Mouse (Mus musculus) heart, embryonic 14.5 days (tissue): ENCODE data around the gene Tnni3k. TPM values are rescaled to one million over a fixed set of nuclear protein-coding genes. Genes with fewer than 3 reads are reported as not detected.
A peak's percentile ranks its signal among the peaks of the same experiment; 100 is the strongest.

Experiments
- ATAC-seq: fragments of 200-750 bp; cut with Nextera tagmentation; 2 replicates; pipeline ENCODE4 v1.8.0; 2017; ENCODE audit warnings: low read depth, moderate TSS enrichment; ENCODE audit not compliant: insufficient number of reproducible peaks, insufficient read depth, low FRiP score
- H3K27ac ChIP-seq, 2 experiments: fragments of 200-500 bp in 1 of 2; fragments of 300-500 bp in 1 of 2; sonication (generic) in 1 of 2; replicated peaks in 1 of 2; 2 replicates each; pipeline ENCODE4 v1.5.1; 2012 to 2014; ENCODE audit warnings: low read depth in 2 of 2, low read length in 2 of 2, control low read depth in 1 of 2, mild to moderate bottlenecking in 1 of 2, mixed read lengths in 1 of 2; ENCODE audit not compliant: control insufficient read depth in 1 of 2, insufficient read depth in 1 of 2
- H3K27me3 ChIP-seq: fragments of 300-500 bp; sonication (generic); 2 replicates; pipeline ENCODE4 v1.6.1; 2014; ENCODE audit warnings: mild to moderate bottlenecking, low read length, control low read depth; ENCODE audit not compliant: control insufficient read depth, insufficient read depth
- H3K36me3 ChIP-seq: fragments of 300-500 bp; sonication (generic); 2 replicates; pipeline ENCODE4 v1.6.1; 2014; ENCODE audit warnings: mild to moderate bottlenecking, control low read depth, low read length, mixed read lengths; ENCODE audit not compliant: control insufficient read depth, insufficient read depth
- H3K4me1 ChIP-seq, 2 experiments: fragments of 200-500 bp in 1 of 2; fragments of 300-500 bp in 1 of 2; sonication (generic) in 1 of 2; 2 replicates each; pipeline ENCODE4 v1.6.1; 2012 to 2014; ENCODE audit warnings: low read length in 2 of 2, control low read depth in 1 of 2, mixed read lengths in 1 of 2; ENCODE audit not compliant: control insufficient read depth in 2 of 2, insufficient read depth in 2 of 2
- H3K4me2 ChIP-seq: fragments of 300-500 bp; sonication (generic); 2 replicates; pipeline ENCODE4 v1.6.1; 2014; ENCODE audit warnings: mild to moderate bottlenecking, low read length
- H3K4me3 ChIP-seq, 2 experiments: fragments of 200-500 bp in 1 of 2; fragments of 300-500 bp in 1 of 2; sonication (generic) in 1 of 2; 2 replicates each; pipeline ENCODE4 v1.5.1; 2012 to 2014; ENCODE audit warnings: low read length in 2 of 2, mild to moderate bottlenecking in 2 of 2, control low read depth in 1 of 2, low read depth in 1 of 2, moderate library complexity in 1 of 2; ENCODE audit not compliant: control insufficient read depth in 1 of 2, insufficient read depth in 1 of 2
- H3K9ac ChIP-seq: fragments of 300-500 bp; sonication (generic); 2 replicates; pipeline ENCODE4 v1.6.1; 2014; ENCODE audit warnings: mild to moderate bottlenecking, low read length
- H3K9me3 ChIP-seq: fragments of 300-500 bp; sonication (generic); 2 replicates; pipeline ENCODE4 v1.6.1; 2016; ENCODE audit warnings: low read length, control low read depth; ENCODE audit not compliant: control insufficient read depth
- WGBS: fragments of 180-500 bp; shearing (Covaris S2); extraction: QIAGEN DNeasy Blood & Tissue Kit; methylation state at CpG from one replicate; pipeline ENCODE4 v1.1.7; 2014; 5-methylcytosine and 5-hydroxymethylcytosine counted together
- polyA plus RNA-seq: library from polyadenylated mRNA; unstranded; fragments of >200 nt; fragmentation: Nextera tagmentation; extraction: Ambion mirVana; gene quantifications from 2 replicates; pipeline ENCODE4 v1.2.1, GENCODE M21; 2014

Gene Tnni3k
- polyA plus RNA-seq, 1 experiment from 2014 or later = 65.6 TPM

DNA sequence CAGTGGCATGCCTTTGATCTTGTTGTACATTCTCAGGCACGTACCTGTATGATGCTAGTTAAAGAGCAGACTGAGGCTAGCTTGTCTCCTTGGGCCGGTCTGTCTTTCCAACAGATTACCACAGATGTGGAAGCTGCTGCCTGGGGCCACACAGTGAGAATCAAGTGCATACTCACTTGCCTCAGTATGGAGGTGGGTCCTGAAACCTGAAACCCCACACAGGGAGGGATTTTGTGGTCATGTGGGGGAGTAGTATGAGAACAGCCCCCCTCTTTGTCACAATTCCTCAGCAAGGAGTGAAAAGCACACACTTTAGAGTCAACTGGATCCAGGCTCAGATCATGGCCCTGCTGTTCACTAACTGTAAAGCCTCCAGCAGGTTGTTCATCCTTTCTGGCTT, 239.6 kb downstream of the Tnni3k start:
- H3K36me3 ChIP-seq = peaks cover 21% of the 10 kb centered on the region
- H3K27me3 ChIP-seq = no peaks in the 10 kb centered on the region
- H3K9me3 ChIP-seq = no peaks in the 10 kb centered on the region
- no peak overlapping the region for H3K27ac ChIP-seq
- H3K4me1 ChIP-seq = peaks cover 3 to 5% of the 10 kb centered on the region in 2 experiments
- ATAC-seq = no peak
- 51% methylated on average over 2 of the region's 2 CpGs for WGBS
- no peak overlapping the region for H3K4me2 ChIP-seq
- no peak overlapping the region for H3K4me3 ChIP-seq
- no peak overlapping the region for H3K9ac ChIP-seq

DNA sequence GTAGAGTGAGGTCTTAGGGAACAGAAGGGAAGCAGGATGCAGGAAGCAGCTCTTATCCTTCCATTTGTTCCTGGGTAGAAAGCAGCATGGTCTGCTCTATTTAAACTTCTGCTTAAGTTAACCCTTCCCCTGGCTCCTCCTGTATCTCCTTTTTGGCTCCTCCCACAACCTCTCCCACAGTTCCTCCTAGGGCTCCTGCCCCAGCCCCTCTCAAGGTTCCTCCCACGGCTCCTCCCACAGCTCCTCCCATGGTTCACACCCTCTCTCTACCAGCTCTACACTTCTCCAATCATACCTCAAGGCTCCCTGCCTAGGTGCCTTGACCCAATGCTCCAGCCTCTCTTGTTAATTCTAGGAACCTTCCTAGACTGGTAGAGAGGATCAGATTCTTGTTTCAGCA, 242.3 kb downstream of the Tnni3k start:
- Histone ChIP-seq H3K36me3 (peaks cover 25% of the 10 kb centered on the region), H3K9me3 (no peaks in the 10 kb centered on the region), H3K27me3 (no peaks in the 10 kb centered on the region), H3K4me1 (peaks cover 5 to 6% of the 10 kb centered on the region in 2 experiments), H3K27ac (no peak overlapping the region), H3K4me2 (no peak overlapping the region), H3K4me3 (no peak overlapping the region), H3K9ac (no peak overlapping the region)
- no peak for ATAC-seq
- 35% methylated on average over 1 of the region's 1 CpGs for WGBS

DNA sequence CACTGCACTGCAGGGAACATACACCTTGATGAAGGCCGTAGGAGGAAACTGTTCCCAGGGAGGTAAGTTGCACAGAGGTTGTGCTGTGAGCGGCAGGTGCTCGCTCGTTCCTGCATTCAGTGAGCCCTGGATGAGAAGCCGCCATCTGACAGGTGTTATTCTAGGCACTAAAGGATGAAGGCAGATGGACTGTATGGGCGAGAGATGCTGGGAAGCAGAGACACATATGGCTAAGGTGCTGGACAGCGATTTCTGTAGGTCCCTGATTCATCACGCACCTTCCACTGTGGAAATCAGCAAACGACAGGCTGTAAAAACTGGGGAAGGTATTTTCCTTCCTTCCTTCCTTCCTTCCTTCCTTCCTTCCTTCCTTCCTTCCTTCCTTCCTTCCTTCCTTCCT, 243.4 kb downstream of the Tnni3k start:
- H3K9me3 ChIP-seq = no peaks in the 10 kb centered on the region
- H3K9ac ChIP-seq = no peak overlapping the region
- no peak overlapping the region for H3K4me2 ChIP-seq
- H3K27ac ChIP-seq = no peak overlapping the region
- no peak overlapping the region for H3K4me3 ChIP-seq
- WGBS = 60% methylated on average over 9 of the region's 9 CpGs
- ATAC-seq = no peak
- H3K4me1 ChIP-seq = peaks cover 1 to 7% of the 10 kb centered on the region in 2 experiments
- peaks cover 25% of the 10 kb centered on the region for H3K36me3 ChIP-seq
- H3K27me3 ChIP-seq = no peaks in the 10 kb centered on the region

DNA sequence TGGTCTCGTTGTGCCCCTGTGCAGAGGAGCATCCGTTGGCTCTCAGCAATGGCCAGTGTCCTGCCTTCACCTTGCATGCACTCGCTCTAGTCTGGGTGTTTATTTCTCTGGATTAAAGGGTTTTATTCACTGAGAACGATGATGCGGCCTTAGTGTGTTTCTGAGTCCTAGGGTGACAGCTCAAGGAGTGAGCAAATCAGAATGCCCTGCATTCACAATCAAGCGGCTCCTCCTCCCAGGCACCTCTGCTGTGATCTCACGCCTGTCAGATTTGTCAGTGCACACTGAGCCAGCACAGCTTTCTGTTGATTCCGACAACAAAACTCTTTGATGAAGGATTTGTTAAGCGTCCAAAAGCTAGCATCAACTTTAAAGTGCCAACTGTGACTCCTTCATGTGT, 243.9 kb downstream of the Tnni3k start:
- Histone ChIP-seq H3K36me3 (peaks cover 25% of the 10 kb centered on the region), H3K9ac (no peak overlapping the region), H3K9me3 (no peaks in the 10 kb centered on the region), H3K4me1 (peaks cover 2 to 5% of the 10 kb centered on the region in 2 experiments), H3K27me3 (no peaks in the 10 kb centered on the region), H3K27ac (no peak overlapping the region), H3K4me2 (no peak overlapping the region), H3K4me3 (no peak overlapping the region)
- WGBS = 50% methylated on average over 9 of the region's 9 CpGs
- no peak for ATAC-seq

DNA sequence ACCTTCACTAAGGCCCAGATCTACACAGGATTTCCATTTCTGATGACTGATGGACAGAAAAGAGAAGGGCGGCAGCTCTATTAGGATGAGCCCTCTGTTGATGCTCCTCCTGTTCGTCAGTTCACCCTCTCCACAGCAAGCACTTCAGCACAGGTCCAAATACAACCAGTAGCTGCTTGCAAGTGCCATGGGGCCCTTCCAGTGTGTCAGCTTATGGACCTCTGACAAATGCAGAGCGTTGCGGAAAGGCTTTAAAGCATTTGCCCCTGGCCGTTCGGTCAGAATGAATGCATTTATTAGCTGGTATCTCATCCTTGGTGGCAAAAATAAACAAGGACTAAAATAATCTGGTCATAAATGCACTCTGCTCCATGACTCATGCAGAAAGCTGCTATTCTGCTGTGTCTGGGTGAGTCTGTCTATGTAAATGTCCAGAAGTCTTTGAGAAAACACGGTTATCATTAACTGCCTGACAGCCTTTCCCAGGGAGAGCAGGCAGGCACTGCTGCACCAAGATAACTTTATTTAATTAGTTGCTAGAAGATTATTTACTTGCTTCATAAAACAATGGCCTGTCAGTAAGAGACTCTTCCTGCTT, 244.8 kb downstream of the Tnni3k start:
- H3K27ac ChIP-seq = no peak overlapping the region
- ATAC-seq = no peak
- no peak overlapping the region for H3K9ac ChIP-seq
- peaks cover 5% of the 10 kb centered on the region in 2 experiments for H3K4me1 ChIP-seq
- WGBS = 55% methylated on average over 7 of the region's 7 CpGs
- no peak overlapping the region for H3K4me3 ChIP-seq
- no peaks in the 10 kb centered on the region for H3K27me3 ChIP-seq
- H3K4me2 ChIP-seq = no peak overlapping the region
- peaks cover 20% of the 10 kb centered on the region for H3K36me3 ChIP-seq
- no peaks in the 10 kb centered on the region for H3K9me3 ChIP-seq

DNA sequence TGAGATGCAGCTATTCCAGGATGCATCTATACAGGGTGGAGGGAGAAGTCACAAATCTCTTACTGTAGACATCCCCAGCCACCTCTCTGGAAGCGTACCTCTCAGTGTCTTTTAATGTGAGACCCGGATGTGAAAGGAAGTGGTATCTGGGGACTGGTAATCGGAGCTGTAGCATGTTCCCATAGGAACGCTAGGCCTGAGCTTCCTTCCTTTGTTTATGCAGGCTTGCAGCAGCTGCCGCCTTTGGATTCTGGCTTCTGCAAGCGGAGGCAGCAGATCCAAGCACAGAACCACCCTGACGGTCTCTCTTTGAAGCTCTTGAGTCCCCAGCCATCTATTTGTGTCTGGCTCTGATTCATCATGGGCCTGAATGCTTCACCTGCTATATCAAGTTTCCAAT, 248.6 kb downstream of the Tnni3k start:
- ATAC-seq = peak; percentile 66; the same call in 1 of the 2 replicates
- Histone ChIP-seq H3K4me2 (no peak overlapping the region), H3K4me3 (no peak overlapping the region), H3K9me3 (no peaks in the 10 kb centered on the region), H3K9ac (no peak overlapping the region), H3K36me3 (peaks cover 23% of the 10 kb centered on the region), H3K27ac (peak overlapping the region; percentile 16 to 64; a peak in 2 of 4 replicates), H3K4me1 (peaks cover 5% of the 10 kb centered on the region in 2 experiments), H3K27me3 (no peaks in the 10 kb centered on the region)
- 56% methylated on average over 7 of the region's 7 CpGs for WGBS

DNA sequence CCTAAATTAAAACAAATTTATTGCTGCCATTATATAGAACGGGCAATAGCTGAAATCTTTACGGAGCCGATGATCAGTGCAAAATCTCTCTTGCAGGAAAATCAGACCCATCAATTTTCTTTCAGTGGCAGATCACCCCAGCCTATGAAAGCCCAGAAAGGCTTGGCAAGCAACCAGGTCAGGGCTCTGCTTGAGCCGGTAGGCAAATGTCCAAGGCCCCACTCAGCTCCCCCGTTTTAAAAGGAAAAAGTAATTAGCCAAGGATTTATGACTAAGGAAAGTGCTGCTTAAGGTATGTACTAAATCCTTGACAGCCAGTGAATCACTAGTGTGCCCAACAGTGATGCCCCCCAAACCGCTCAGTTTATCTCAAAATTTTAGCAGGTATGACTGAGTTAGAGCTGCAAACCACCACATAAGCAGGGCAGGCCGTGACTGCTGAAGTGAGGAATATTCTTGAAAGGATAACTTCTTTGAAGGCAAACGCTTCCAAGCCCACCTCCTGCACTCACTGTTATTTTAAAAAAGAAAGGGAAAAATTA, 254.2 kb downstream of the Tnni3k start:
- H3K9me3 ChIP-seq = no peaks in the 10 kb centered on the region
- H3K4me3 ChIP-seq = no peak overlapping the region
- no peak for ATAC-seq
- no peak overlapping the region for H3K9ac ChIP-seq
- H3K36me3 ChIP-seq = peaks cover 10% of the 10 kb centered on the region
- WGBS = 75% methylated on average over 8 of the region's 8 CpGs
- no peak overlapping the region for H3K4me2 ChIP-seq
- H3K4me1 ChIP-seq = 0 out of 4 replicates have a peak, but pooled peaks cover 0 to under 1% of the 10 kb centered on the region in 2 experiments
- H3K27me3 ChIP-seq = no peaks in the 10 kb centered on the region
- no peak overlapping the region for H3K27ac ChIP-seq

DNA sequence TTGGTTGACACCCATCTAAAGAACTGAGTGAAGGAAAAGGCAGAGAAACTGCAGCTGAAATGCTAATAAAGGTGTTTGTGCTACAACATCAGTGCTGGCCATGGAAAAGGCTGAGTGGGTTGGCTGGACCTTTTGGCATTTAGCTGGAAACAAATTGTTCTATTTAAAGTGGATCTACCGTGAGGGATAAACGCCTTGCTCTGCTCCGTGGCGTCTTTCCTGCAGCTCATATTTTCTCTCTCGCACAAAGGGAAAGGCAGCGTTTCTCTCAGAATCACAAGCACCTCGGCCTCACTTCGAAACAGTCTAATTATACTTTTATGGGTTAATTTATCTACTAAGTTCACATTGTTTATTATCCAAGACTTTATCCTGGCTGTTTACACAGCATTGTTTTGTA, 254.8 kb downstream of the Tnni3k start:
- H3K9me3 ChIP-seq = no peaks in the 10 kb centered on the region
- H3K27ac ChIP-seq = no peak overlapping the region
- no peaks in the 10 kb centered on the region for H3K27me3 ChIP-seq
- H3K4me2 ChIP-seq = no peak overlapping the region
- ATAC-seq = no peak
- no peaks in the 10 kb centered on the region for H3K4me1 ChIP-seq
- no peak overlapping the region for H3K9ac ChIP-seq
- no peak overlapping the region for H3K4me3 ChIP-seq
- 72% methylated on average over 8 of the region's 8 CpGs for WGBS
- H3K36me3 ChIP-seq = peaks cover 10% of the 10 kb centered on the region
